8 mouse cellular contexts compared by ENCODE assay signal in the genomic region with DNA sequence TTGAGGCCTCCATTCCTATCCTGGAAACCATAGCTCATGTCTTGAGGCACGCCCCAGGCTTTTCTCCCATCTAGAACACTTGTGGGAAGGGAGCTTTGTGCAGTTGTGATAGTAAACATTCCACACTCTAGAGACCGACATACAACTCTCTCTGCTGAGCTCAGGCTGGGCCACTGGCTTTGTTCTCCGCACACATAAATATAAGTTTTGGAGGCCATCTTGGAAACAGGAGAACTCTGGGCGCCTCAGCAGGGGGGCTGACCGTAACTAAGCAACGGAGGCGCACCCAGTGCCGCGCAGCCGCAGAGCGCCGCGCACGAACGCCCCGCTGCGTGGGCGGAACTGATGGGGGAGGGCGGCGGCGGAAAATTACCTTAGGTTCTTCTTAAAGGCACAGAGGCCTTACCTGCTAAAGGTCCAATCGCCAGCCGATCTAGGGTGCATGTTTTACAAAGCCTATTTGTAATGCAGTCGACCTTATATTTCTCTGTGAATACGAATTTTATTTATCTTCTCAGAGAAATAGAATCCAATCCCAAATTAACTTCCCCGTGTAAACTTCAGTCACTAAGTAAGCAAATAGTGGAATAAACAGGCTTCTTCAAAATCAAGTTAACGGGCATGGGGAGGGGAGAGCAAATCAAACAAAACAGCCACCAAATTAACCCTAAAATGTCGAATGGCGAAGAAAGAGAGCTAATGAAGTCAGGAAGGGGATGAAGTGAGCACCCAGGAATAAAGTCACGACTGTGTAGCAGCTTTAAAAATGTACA.
DNase-seq lines count a peak whose midpoint lies in the region; ATAC-seq and TF ChIP-seq lines count a peak whose summit lies in the region.

No protein-coding gene starts in this region.

- peak; percentile 60; the same call in 1 of the 2 replicates for TF ChIP-seq POLR2A in cerebellum, adult 2 months (IDR thresholded peaks at IDR 0.05; ENCODE audit: borderline replicate concordance, insufficient read depth, low read length)

- peak overlapping the region; percentile 97 for H3K27ac ChIP-seq in cerebellum, adult 2 months (ENCODE audit: insufficient read depth, low read length)
- H3K27ac ChIP-seq in forebrain, postnatal 0 days (ENCODE audit: low read depth, low read length), result peak overlapping the region; percentile 93
- peak overlapping the region; percentile 90 for H3K27ac ChIP-seq in lung, postnatal 0 days (ENCODE audit: low read length)

- H3K9ac ChIP-seq in forebrain, postnatal 0 days, result peak overlapping the region; percentile 58
- H3K9ac ChIP-seq in lung, postnatal 0 days (replicated peaks; ENCODE audit: low read depth), result peak overlapping the region; percentile 46

- peak; percentile 62 for TF ChIP-seq EP300 in lung, postnatal 0 days (IDR thresholded peaks at IDR 0.05)

- no peaks in the 10 kb centered on the region for H3K9me3 ChIP-seq in forebrain, postnatal 0 days (ENCODE audit: low read length)
- H3K9me3 ChIP-seq in lung, postnatal 0 days (ENCODE audit: low read length), result no peaks in the 10 kb centered on the region

- peak overlapping the region; percentile 79 for H3K4me3 ChIP-seq in cerebellum, adult 2 months (replicated peaks; ENCODE audit: insufficient read depth, low read depth, low read length)
- H3K4me3 ChIP-seq in forebrain, postnatal 0 days (ENCODE audit: low read depth, low read length), result peak overlapping the region; percentile 34
- H3K4me3 ChIP-seq in lung, postnatal 0 days (ENCODE audit: low read depth, low read length), result peak overlapping the region; percentile 41

- H3K36me3 ChIP-seq in forebrain, postnatal 0 days (ENCODE audit: insufficient read depth), result no peaks in the 10 kb centered on the region
- H3K36me3 ChIP-seq in lung, postnatal 0 days (ENCODE audit: insufficient read depth, low read length), result no peaks in the 10 kb centered on the region

- peak; percentile 93 for ATAC-seq in forebrain, postnatal 0 days
- ATAC-seq in lung, postnatal 0 days, result peak; percentile 98

- H3K4me1 ChIP-seq in cerebellum, adult 2 months (ENCODE audit: control insufficient read depth, insufficient read depth, low read length), result no peaks in the 10 kb centered on the region; the same call in 1 of the 2 replicates
- H3K4me1 ChIP-seq in forebrain, postnatal 0 days (ENCODE audit: insufficient read depth), result peaks cover 8% of the 10 kb centered on the region
- H3K4me1 ChIP-seq in lung, postnatal 0 days (ENCODE audit: insufficient read depth, low read depth, low read length), result no peaks in the 10 kb centered on the region; the same call in 1 of the 2 replicates

- no peaks in the 10 kb centered on the region for H3K27me3 ChIP-seq in cerebellum, adult 2 months (ENCODE audit: control insufficient read depth, insufficient read depth, low read length)
- no peaks in the 10 kb centered on the region for H3K27me3 ChIP-seq in forebrain, postnatal 0 days (ENCODE audit: insufficient read depth, low read length)
- H3K27me3 ChIP-seq in lung, postnatal 0 days (replicated peaks; ENCODE audit: insufficient read depth, low read length), result no peaks in the 10 kb centered on the region

- TF ChIP-seq CTCF in cerebellum, adult 2 months (IDR thresholded peaks at IDR 0.05; ENCODE audit: borderline replicate concordance, insufficient read depth, low read depth, low read length), result no peak
- TF ChIP-seq CTCF in forebrain, postnatal 0 days (IDR thresholded peaks at IDR 0.05; ENCODE audit: low read depth), result no peak
- TF ChIP-seq CTCF in lung, postnatal 0 days (IDR thresholded peaks at IDR 0.05), result no peak

- DNase-seq in MN1 (ENCODE audit: low spot score), result peak; percentile 95
- DNase-seq in cerebellum, adult 2 months, result peak; percentile 96 to 97
- DNase-seq in forebrain, postnatal 0 days, result peak; percentile 98
- DNase-seq in heart, postnatal 4 days, result peak; percentile 95
- DNase-seq in layer of hippocampus, postnatal 10 days (ENCODE audit: low spot score in 2 of 2), result peak; percentile 94 to 95
- DNase-seq in lung, postnatal 0 days (ENCODE audit: low spot score), result peak; percentile 98
- peak; percentile 83 for DNase-seq in ovary, postnatal 10 days (ENCODE audit: low spot score)
- DNase-seq in thymus, postnatal 0 days (ENCODE audit: low spot score), result peak; percentile 98

- H3K4me2 ChIP-seq in forebrain, postnatal 0 days (ENCODE audit: low read depth), result peak overlapping the region; percentile 56
- H3K4me2 ChIP-seq in lung, postnatal 0 days (replicated peaks; ENCODE audit: low read depth, low read length), result peak overlapping the region; percentile 57

- WGBS in cerebellum, adult 2 months, result 2% methylated on average over 30 of the region's 30 CpGs
- WGBS in forebrain, postnatal 0 days, result 2% methylated on average over 30 of the region's 30 CpGs
- WGBS in lung, postnatal 0 days, result 2% methylated on average over 30 of the region's 30 CpGs

Comparison
In these comparisons a context has a peak if more than half of its experiments do, and no peak if none do; other contexts are left out.
1. Peak in every context shown above with its lines: DNase-seq, ATAC-seq, H3K4me3 ChIP-seq and H3K27ac ChIP-seq.